Mouse (Mus musculus) embryo, embryonic 11.5 days (tissue): ENCODE results near the gene Actr1a.

ENCODE experiments used
- DNase-seq: peaks from one replicate; pipeline ENCODE4 v3.0.0-alpha.2; 2012; ENCODE audit warnings: low read depth, low spot score

Gene Actr1a

GRCm38 (mm10) chr19:46395109-46396009 is at the start of gene Actr1a:
TSS of gene Actr1a (minus strand) at chr19:46395748.
- DNase-seq = peak; percentile 97

GRCm38 (mm10) chr19:46444209-46444608 is 48.7 kb upstream of the Actr1a start:
- peak; percentile 77 for DNase-seq

GRCm38 (mm10) chr19:46443509-46443908 is 48.0 kb upstream of the Actr1a start:
- no peak for DNase-seq

- DNase-seq = no peak
Measured at GRCm38 (mm10) chr19:46435492-46435891, 39.9 kb upstream of the Actr1a start.

- no peak for DNase-seq
Measured at GRCm38 (mm10) chr19:46434591-46434990, 39.0 kb upstream of the Actr1a start.

GRCm38 (mm10) chr19:46434148-46434547 is 38.6 kb upstream of the Actr1a start:
- no peak for DNase-seq

GRCm38 (mm10) chr19:46433712-46434111 is 38.2 kb upstream of the Actr1a start:
- no peak for DNase-seq

- no peak for DNase-seq
Measured at GRCm38 (mm10) chr19:46429250-46429649, 33.7 kb upstream of the Actr1a start.

GRCm38 (mm10) chr19:46426488-46426887 is 30.9 kb upstream of the Actr1a start:
- DNase-seq = no peak

- no peak for DNase-seq
Measured at GRCm38 (mm10) chr19:46425266-46425665, 29.7 kb upstream of the Actr1a start.

- DNase-seq = peak; percentile 45
Measured at GRCm38 (mm10) chr19:46422384-46423338, 27.1 kb upstream of the Actr1a start.

- no peak for DNase-seq
Measured at GRCm38 (mm10) chr19:46420410-46420809, 24.9 kb upstream of the Actr1a start.

GRCm38 (mm10) chr19:46418051-46418450 is 22.5 kb upstream of the Actr1a start:
- no peak for DNase-seq

- DNase-seq = no peak
Measured at GRCm38 (mm10) chr19:46416276-46416675, 20.7 kb upstream of the Actr1a start.

GRCm38 (mm10) chr19:46414486-46414885 is 18.9 kb upstream of the Actr1a start:
- no peak for DNase-seq

GRCm38 (mm10) chr19:46413969-46414368 is 18.4 kb upstream of the Actr1a start:
- DNase-seq = no peak

- DNase-seq = no peak
Measured at GRCm38 (mm10) chr19:46412056-46412805, 16.7 kb upstream of the Actr1a start.

- DNase-seq = no peak
Measured at GRCm38 (mm10) chr19:46409506-46409905, 14.0 kb upstream of the Actr1a start.

- DNase-seq = no peak
Measured at GRCm38 (mm10) chr19:46406592-46407386, 11.2 kb upstream of the Actr1a start.

- no peak for DNase-seq
Measured at GRCm38 (mm10) chr19:46404030-46404429, 8.5 kb upstream of the Actr1a start.

- DNase-seq = no peak
Measured at GRCm38 (mm10) chr19:46400558-46400957, 5.0 kb upstream of the Actr1a start.
